Mouse (Mus musculus) midbrain, embryonic 10.5 days (tissue): Measurements from ENCODE around the gene Setd3. TPM values are rescaled to one million over a fixed set of nuclear protein-coding genes. Genes with fewer than 3 reads are reported as not detected.

Source experiments
- polyA plus RNA-seq: library from polyadenylated mRNA; unstranded; fragments of >200 nt; fragmentation: Nextera tagmentation; extraction: Ambion mirVana; gene quantifications from 2 replicates; pipeline ENCODE4 v1.2.1, GENCODE M21; 2016

Gene Setd3
- polyA plus RNA-seq, 1 experiment from 2014 or later: 77.9 TPM

Other genes starting within 250 kb of the Setd3 start
- gene Bcl11b, start 175.7 kb downstream of the Setd3 start, polyA plus RNA-seq: 2.5 and 3.9 TPM in 2 replicates
- 3.3 and 3.5 TPM in 2 replicates for gene Ccnk, start 265 bp upstream of the Setd3 start, polyA plus RNA-seq
- 12.1 and 15.5 TPM in 2 replicates for gene Ccdc85c, start 96.1 kb upstream of the Setd3 start, polyA plus RNA-seq
- 3.7 and 5.1 TPM in 2 replicates for gene Hhipl1, start 127.0 kb upstream of the Setd3 start, polyA plus RNA-seq
- gene Cyp46a1, start 155.1 kb upstream of the Setd3 start, polyA plus RNA-seq: 17.5 and 19.4 TPM in 2 replicates
- 121 and 123 TPM in 2 replicates for gene Eml1, start 191.6 kb upstream of the Setd3 start, polyA plus RNA-seq